Mouse (Mus musculus): ENCODE measurements around the gene Pgpep1. TPM values are rescaled to one million over a fixed set of nuclear protein-coding genes. Genes with fewer than 3 reads are reported as not detected.

The Pgpep1 gene
- total RNA-seq, 1 experiment: 21.4 TPM

- in situ Hi-C loops (cut with MboI; ENCODE audit: low sequenced_read_pairs in 2 of 2, unreplicated experiment in 2 of 2): no loop called here
- H3K4me3 ChIP-seq (ENCODE audit: insufficient read depth in 1 of 2, low read depth in 1 of 2, low read length in 2 of 2, poor library complexity in 1 of 2, severe bottlenecking in 1 of 2): 0 out of 4 replicates have a peak overlapping the region, but pooled peaks of 1 of the 2 experiments have one; percentile 3
- H3K4me1 ChIP-seq (ENCODE audit: control insufficient read depth in 2 of 2, insufficient read depth in 2 of 2, low read length in 2 of 2, poor library complexity in 1 of 2): peaks cover 19 to 54% of the 10 kb centered on the region in 2 experiments
- peaks cover 14% of the 10 kb centered on the region; the same call in 1 of the 2 replicates for H3K36me3 ChIP-seq (ENCODE audit: control insufficient read depth, insufficient read depth, low read length, poor library complexity, severe bottlenecking)
- H3K9me3 ChIP-seq (ENCODE audit: control insufficient read depth, insufficient read depth, low read depth, low read length): no peaks in the 10 kb centered on the region
- DNase-seq (ENCODE audit: low read depth, low spot score): peak; percentile 76
- H3K9ac ChIP-seq (ENCODE audit: insufficient read depth, low read depth, low read length, poor library complexity, severe bottlenecking): peak overlapping the region; percentile 59
- H3K27ac ChIP-seq (ENCODE audit: insufficient read depth, low read depth, low read length, poor library complexity, severe bottlenecking): peak overlapping the region; percentile 83
- TF ChIP-seq ZNF384 (IDR thresholded peaks at IDR 0.05; ENCODE audit: low read depth, low read length) (no peak), CHD2 (IDR thresholded peaks at IDR 0.05; ENCODE audit: low read depth, low read length) (no peak)
Measured at GRCm38 (mm10) chr8:70647343-70648163, 12.6 kb downstream of the Pgpep1 start.

DNA sequence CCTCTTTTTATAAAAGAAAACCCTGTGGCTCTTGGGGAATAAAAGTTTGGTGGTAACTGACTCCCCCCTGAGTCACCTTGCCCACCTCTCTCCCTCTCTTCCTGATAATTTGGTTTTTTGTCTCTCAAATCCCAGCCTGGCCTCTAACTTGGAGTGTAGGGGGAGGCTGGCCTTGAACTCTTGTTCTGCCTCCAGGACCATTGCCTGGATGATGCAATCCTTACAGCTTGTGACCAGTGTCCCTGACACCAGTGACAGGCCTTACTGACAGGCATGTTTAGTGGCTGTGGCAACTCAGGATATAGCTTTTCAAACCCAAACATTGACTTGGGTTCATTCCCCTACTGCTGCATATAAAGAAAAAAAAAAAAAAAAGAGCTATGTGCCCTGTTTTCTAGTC lies 13.4 kb downstream of the Pgpep1 start:
- H3K27ac ChIP-seq (ENCODE audit: insufficient read depth, low read depth, low read length, poor library complexity, severe bottlenecking): peak overlapping the region; percentile 83
- peaks cover 8% of the 10 kb centered on the region; the same call in 1 of the 2 replicates for H3K36me3 ChIP-seq (ENCODE audit: control insufficient read depth, insufficient read depth, low read length, poor library complexity, severe bottlenecking)
- H3K9me3 ChIP-seq (ENCODE audit: control insufficient read depth, insufficient read depth, low read depth, low read length): no peaks in the 10 kb centered on the region
- TF ChIP-seq CHD2 (IDR thresholded peaks at IDR 0.05; ENCODE audit: low read depth, low read length): no peak
- no peak for DNase-seq (ENCODE audit: low read depth, low spot score)
- H3K4me1 ChIP-seq (ENCODE audit: control insufficient read depth in 2 of 2, insufficient read depth in 2 of 2, low read length in 2 of 2, poor library complexity in 1 of 2): peaks cover 19 to 48% of the 10 kb centered on the region in 2 experiments
- in situ Hi-C loops (cut with MboI; ENCODE audit: low sequenced_read_pairs in 2 of 2, unreplicated experiment in 2 of 2): no loop called here
- no peak overlapping the region for H3K4me3 ChIP-seq (ENCODE audit: insufficient read depth in 1 of 2, low read depth in 1 of 2, low read length in 2 of 2, poor library complexity in 1 of 2, severe bottlenecking in 1 of 2)
- H3K9ac ChIP-seq (ENCODE audit: insufficient read depth, low read depth, low read length, poor library complexity, severe bottlenecking): no peak overlapping the region

DNA sequence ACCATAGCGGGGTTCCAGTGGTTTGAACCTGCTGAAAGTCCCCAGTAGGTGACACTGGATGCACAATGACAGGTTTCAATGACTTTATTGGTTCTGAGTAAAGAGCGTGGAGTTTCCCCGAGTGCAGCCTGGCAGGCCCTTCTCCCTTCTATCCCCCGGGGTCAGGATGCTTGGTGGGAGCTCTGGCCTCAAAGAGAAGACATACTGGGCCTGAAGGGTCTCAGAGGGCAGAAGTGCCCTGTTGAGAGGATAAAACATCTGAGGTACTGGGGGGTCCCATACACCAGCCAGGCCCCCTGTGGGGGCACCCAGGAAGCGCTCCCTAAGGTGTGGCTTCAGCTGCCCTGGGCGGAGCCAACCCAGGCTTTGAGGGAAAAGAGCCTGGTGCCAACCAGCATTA lies 13.8 kb downstream of the Pgpep1 start:
- Histone ChIP-seq H3K27ac (ENCODE audit: insufficient read depth, low read depth, low read length, poor library complexity, severe bottlenecking) (peak overlapping the region; percentile 83), H3K9me3 (ENCODE audit: control insufficient read depth, insufficient read depth, low read depth, low read length) (no peaks in the 10 kb centered on the region), H3K9ac (ENCODE audit: insufficient read depth, low read depth, low read length, poor library complexity, severe bottlenecking) (no peak overlapping the region; the same call in 1 of the 2 replicates), H3K4me1 (ENCODE audit: control insufficient read depth in 2 of 2, insufficient read depth in 2 of 2, low read length in 2 of 2, poor library complexity in 1 of 2) (peaks cover 19 to 48% of the 10 kb centered on the region in 2 experiments), H3K4me3 (ENCODE audit: insufficient read depth in 1 of 2, low read depth in 1 of 2, low read length in 2 of 2, poor library complexity in 1 of 2, severe bottlenecking in 1 of 2) (no peak overlapping the region), H3K36me3 (ENCODE audit: control insufficient read depth, insufficient read depth, low read length, poor library complexity, severe bottlenecking) (peaks cover 7% of the 10 kb centered on the region; the same call in 1 of the 2 replicates)
- TF ChIP-seq ZNF384 (IDR thresholded peaks at IDR 0.05; ENCODE audit: low read depth, low read length): no peak
- TF ChIP-seq ZC3H11A (IDR thresholded peaks at IDR 0.05; ENCODE audit: borderline replicate concordance, low read depth, low read length): no peak
- TF ChIP-seq CHD2 (IDR thresholded peaks at IDR 0.05; ENCODE audit: low read depth, low read length): no peak
- TF ChIP-seq MAFK (IDR thresholded peaks at IDR 0.05; ENCODE audit: insufficient read depth, low read depth, low read length): no peak
- no peak for TF ChIP-seq HCFC1 (IDR thresholded peaks at IDR 0.05; ENCODE audit: borderline replicate concordance, insufficient read depth, low read length)
- no peak for DNase-seq (ENCODE audit: low read depth, low spot score)
- in situ Hi-C loops (cut with MboI; ENCODE audit: low sequenced_read_pairs in 2 of 2, unreplicated experiment in 2 of 2): no loop called here

- in situ Hi-C loops (cut with MboI; ENCODE audit: low sequenced_read_pairs in 2 of 2, unreplicated experiment in 2 of 2): no loop called here
- H3K4me3 ChIP-seq (ENCODE audit: insufficient read depth in 1 of 2, low read depth in 1 of 2, low read length in 2 of 2, poor library complexity in 1 of 2, severe bottlenecking in 1 of 2): no peak overlapping the region
- H3K4me1 ChIP-seq (ENCODE audit: control insufficient read depth in 2 of 2, insufficient read depth in 2 of 2, low read length in 2 of 2, poor library complexity in 1 of 2): peaks cover 19 to 45% of the 10 kb centered on the region in 2 experiments
- peaks cover 5% of the 10 kb centered on the region; the same call in 1 of the 2 replicates for H3K36me3 ChIP-seq (ENCODE audit: control insufficient read depth, insufficient read depth, low read length, poor library complexity, severe bottlenecking)
- no peak overlapping the region; the same call in 1 of the 2 replicates for H3K9ac ChIP-seq (ENCODE audit: insufficient read depth, low read depth, low read length, poor library complexity, severe bottlenecking)
- no peaks in the 10 kb centered on the region for H3K9me3 ChIP-seq (ENCODE audit: control insufficient read depth, insufficient read depth, low read depth, low read length)
- no peak for DNase-seq (ENCODE audit: low read depth, low spot score)
- no peak for TF ChIP-seq ZC3H11A (IDR thresholded peaks at IDR 0.05; ENCODE audit: borderline replicate concordance, low read depth, low read length)
- TF ChIP-seq MAFK (IDR thresholded peaks at IDR 0.05; ENCODE audit: insufficient read depth, low read depth, low read length): no peak
- TF ChIP-seq CHD2 (IDR thresholded peaks at IDR 0.05; ENCODE audit: low read depth, low read length): no peak
- TF ChIP-seq ZNF384 (IDR thresholded peaks at IDR 0.05; ENCODE audit: low read depth, low read length): no peak
- TF ChIP-seq HCFC1 (IDR thresholded peaks at IDR 0.05; ENCODE audit: borderline replicate concordance, insufficient read depth, low read length): no peak
- H3K27ac ChIP-seq (ENCODE audit: insufficient read depth, low read depth, low read length, poor library complexity, severe bottlenecking): no peak overlapping the region
Measured at GRCm38 (mm10) chr8:70645501-70646224, 14.5 kb downstream of the Pgpep1 start.

Data from ES-E14 (cell line).